Mouse (Mus musculus): ENCODE results near the gene Kat6b. TPM values are rescaled to one million over a fixed set of nuclear protein-coding genes. Genes with fewer than 3 reads are reported as not detected.

The Kat6b gene
- total and polyA plus RNA-seq, 3 experiments: 2.3 to 10.9 (median 8.0) TPM

GRCm38 (mm10) chr14:21702691-21703090 lies 221.5 kb downstream of the Kat6b start:
- Histone ChIP-seq H3K4me2 (ENCODE audit: insufficient read depth, low read depth, poor library complexity, severe bottlenecking) (no peak overlapping the region), H3K27me3 (replicated peaks) (no peaks in the 10 kb centered on the region), H3K79me2 (replicated peaks; ENCODE audit: control insufficient read depth, extremely low read depth, insufficient read depth, poor library complexity, severe bottlenecking) (no peaks in the 10 kb centered on the region), H3K9ac (ENCODE audit: insufficient read depth, low read depth) (no peak overlapping the region), H3K4me3 (replicated peaks in 1 of 3; ENCODE audit: low read depth in 2 of 3, low read length in 2 of 3, poor library complexity in 1 of 3) (no peak overlapping the region), H3K27ac (ENCODE audit: insufficient read depth, low read depth) (no peak overlapping the region), H3K4me1 (ENCODE audit: control insufficient read depth in 1 of 2, insufficient read depth in 2 of 2) (peaks cover 2 to 9% of the 10 kb centered on the region in 2 experiments; a peak in 2 of 4 replicates), H3K9me3 (replicated peaks; ENCODE audit: low read length) (no peaks in the 10 kb centered on the region), H3K36me3 (replicated peaks in 1 of 2; ENCODE audit: control insufficient read depth in 1 of 2, insufficient read depth in 1 of 2, low read length in 1 of 2) (no peaks in the 10 kb centered on the region)
- DNase-seq (ENCODE audit: extremely low read depth): no peak
- dilution Hi-C loops (cut with MboI; ENCODE audit: extremely low pct_ligation_motif_present, extremely low pct_unique_long_range_greater_than_20kb, low sequenced_read_pairs) (no loop called here), in situ Hi-C loops (cut with MboI; ENCODE audit: low pct_ligation_motif_present, low pct_unique_long_range_greater_than_20kb, low sequenced_read_pairs) (no loop called here)
- TF ChIP-seq SIN3A (IDR thresholded peaks at IDR 0.05; ENCODE audit: low read length) (no peak), E2F4 (IDR thresholded peaks at IDR 0.05; ENCODE audit: insufficient replicate concordance, low read depth, low read length) (no peak), POLR2A (IDR thresholded peaks at IDR 0.05; ENCODE audit: low read depth, low read length) (no peak), SMC3 (IDR thresholded peaks at IDR 0.05; ENCODE audit: low read depth, low read length) (no peak), RCOR1 (conservative IDR thresholded peaks at IDR 0.05; ENCODE audit: low read depth, low read length) (no peak), USF2 (conservative IDR thresholded peaks at IDR 0.05; ENCODE audit: low read depth, low read length) (no peak), RAD21 (IDR thresholded peaks at IDR 0.05; ENCODE audit: low read depth, low read length) (no peak), MAX (IDR thresholded peaks at IDR 0.05; ENCODE audit: low read length) (no peak), ZMIZ1 (IDR thresholded peaks at IDR 0.05; ENCODE audit: low read depth, low read length) (no peak), TCF12 (IDR thresholded peaks at IDR 0.05; ENCODE audit: low read depth, low read length) (no peak), NELFE (IDR thresholded peaks at IDR 0.05; ENCODE audit: low read depth, low read length) (no peak), JUND (conservative IDR thresholded peaks at IDR 0.05; ENCODE audit: low read depth, low read length) (no peak), MYC (IDR thresholded peaks at IDR 0.05; ENCODE audit: low read depth, low read length) (no peak), ZKSCAN1 (IDR thresholded peaks at IDR 0.05; ENCODE audit: borderline replicate concordance, low read depth, low read length) (no peak), ZC3H11A (IDR thresholded peaks at IDR 0.05; ENCODE audit: low read depth, low read length) (no peak), CHD1 (IDR thresholded peaks at IDR 0.05; ENCODE audit: low read depth, low read length) (no peak), TBP (conservative IDR thresholded peaks at IDR 0.05; ENCODE audit: low read depth, low read length) (no peak), GABPA (IDR thresholded peaks at IDR 0.05; ENCODE audit: insufficient replicate concordance, low read depth, low read length) (no peak), PAX5 (IDR thresholded peaks at IDR 0.05; ENCODE audit: low read length) (no peak), EP300 (IDR thresholded peaks at IDR 0.05; ENCODE audit: low read length) (no peak)

- in situ Hi-C loops (cut with MboI; ENCODE audit: low pct_ligation_motif_present, low pct_unique_long_range_greater_than_20kb, low sequenced_read_pairs): no loop called here
- TF ChIP-seq TCF12 (IDR thresholded peaks at IDR 0.05; ENCODE audit: low read depth, low read length) (no peak), E2F4 (IDR thresholded peaks at IDR 0.05; ENCODE audit: insufficient replicate concordance, low read depth, low read length) (no peak), POLR2A (IDR thresholded peaks at IDR 0.05; ENCODE audit: low read depth, low read length) (no peak), ETS1 (conservative IDR thresholded peaks at IDR 0.05; ENCODE audit: low read depth, low read length) (no peak), BHLHE40 (IDR thresholded peaks at IDR 0.05; ENCODE audit: low read depth, low read length) (no peak), MAZ (IDR thresholded peaks at IDR 0.05; ENCODE audit: low read depth, low read length) (no peak), MYC (IDR thresholded peaks at IDR 0.05; ENCODE audit: low read depth, low read length) (no peak), USF1 (IDR thresholded peaks at IDR 0.05; ENCODE audit: low read depth, low read length) (no peak), MAX (IDR thresholded peaks at IDR 0.05; ENCODE audit: low read length) (no peak), POLR2AphosphoS2 (IDR thresholded peaks at IDR 0.05; ENCODE audit: low read depth, low read length) (no peak), PAX5 (IDR thresholded peaks at IDR 0.05; ENCODE audit: low read length) (no peak), SMC3 (IDR thresholded peaks at IDR 0.05; ENCODE audit: low read depth, low read length) (no peak), CHD2 (IDR thresholded peaks at IDR 0.05; ENCODE audit: low read length) (no peak), UBTF (IDR thresholded peaks at IDR 0.05; ENCODE audit: low read depth, low read length) (no peak)
- no peak for DNase-seq (ENCODE audit: extremely low read depth)
- H3K4me1 ChIP-seq (ENCODE audit: control insufficient read depth in 1 of 2, insufficient read depth in 2 of 2): peaks cover 2 to 9% of the 10 kb centered on the region in 2 experiments; a peak in 2 of 4 replicates
- dilution Hi-C loops (cut with MboI; ENCODE audit: extremely low pct_ligation_motif_present, extremely low pct_unique_long_range_greater_than_20kb, low sequenced_read_pairs): no loop called here
- H3K4me3 ChIP-seq (replicated peaks in 1 of 3; ENCODE audit: low read depth in 2 of 3, low read length in 2 of 3, poor library complexity in 1 of 3): no peak overlapping the region
- H3K9ac ChIP-seq (ENCODE audit: insufficient read depth, low read depth): no peak overlapping the region
- H3K4me2 ChIP-seq (ENCODE audit: insufficient read depth, low read depth, poor library complexity, severe bottlenecking): no peak overlapping the region
- no peak overlapping the region for H3K27ac ChIP-seq (ENCODE audit: insufficient read depth, low read depth)
- no peaks in the 10 kb centered on the region for H3K36me3 ChIP-seq (replicated peaks in 1 of 2; ENCODE audit: control insufficient read depth in 1 of 2, insufficient read depth in 1 of 2, low read length in 1 of 2)
- H3K9me3 ChIP-seq (replicated peaks; ENCODE audit: low read length): no peaks in the 10 kb centered on the region
- H3K79me2 ChIP-seq (replicated peaks; ENCODE audit: control insufficient read depth, extremely low read depth, insufficient read depth, poor library complexity, severe bottlenecking): no peaks in the 10 kb centered on the region
- H3K27me3 ChIP-seq (replicated peaks): no peaks in the 10 kb centered on the region
These were observed 222.0 kb downstream of the Kat6b start for GRCm38 (mm10) chr14:21703255-21703654.

Measured in CH12.LX (cell line).